Mouse (Mus musculus): ENCODE data around the gene Exog. TPM values are rescaled to one million over a fixed set of nuclear protein-coding genes. Genes with fewer than 3 reads are reported as not detected.

Gene Exog
- polyA plus RNA-seq, 1 experiment from 2014 or later = 27.8 TPM

- Histone ChIP-seq H3K4me2 (replicated peaks; ENCODE audit: low read depth, low read length) (no peak overlapping the region), H3K4me3 (ENCODE audit: low read length) (no peak overlapping the region), H3K9me3 (ENCODE audit: control insufficient read depth, low read length) (peaks cover 5% of the 10 kb centered on the region; the same call in 1 of the 2 replicates), H3K9ac (ENCODE audit: low read depth, low read length) (no peak overlapping the region), H3K4me1 (ENCODE audit: control insufficient read depth, insufficient read depth, low read length) (no peaks in the 10 kb centered on the region), H3K36me3 (ENCODE audit: control insufficient read depth, insufficient read depth, low read length) (no peaks in the 10 kb centered on the region), H3K27me3 (ENCODE audit: control insufficient read depth, insufficient read depth, low read length) (no peaks in the 10 kb centered on the region), H3K27ac (ENCODE audit: low read depth, low read length) (no peak overlapping the region)
- ATAC-seq (ENCODE audit: low FRiP score, low TSS enrichment) = no peak
- 55% methylated on average over 6 of the region's 6 CpGs for WGBS
Observed at GRCm38 (mm10) chr9:119510902-119511301, 66.2 kb downstream of the Exog start.

GRCm38 (mm10) chr9:119512993-119513392 lies 68.2 kb downstream of the Exog start:
- no peaks in the 10 kb centered on the region for H3K9me3 ChIP-seq (ENCODE audit: control insufficient read depth, low read length)
- no peaks in the 10 kb centered on the region for H3K27me3 ChIP-seq (ENCODE audit: control insufficient read depth, insufficient read depth, low read length)
- no peak overlapping the region for H3K27ac ChIP-seq (ENCODE audit: low read depth, low read length)
- no peak overlapping the region for H3K4me3 ChIP-seq (ENCODE audit: low read length)
- no peaks in the 10 kb centered on the region for H3K36me3 ChIP-seq (ENCODE audit: control insufficient read depth, insufficient read depth, low read length)
- H3K9ac ChIP-seq (ENCODE audit: low read depth, low read length) = no peak overlapping the region
- 0 out of 2 replicates have a peak, but pooled peaks cover 5% of the 10 kb centered on the region for H3K4me1 ChIP-seq (ENCODE audit: control insufficient read depth, insufficient read depth, low read length)
- 86% methylated on average over 9 of the region's 9 CpGs for WGBS
- ATAC-seq (ENCODE audit: low FRiP score, low TSS enrichment) = no peak
- no peak overlapping the region for H3K4me2 ChIP-seq (replicated peaks; ENCODE audit: low read depth, low read length)

GRCm38 (mm10) chr9:119513816-119514215 lies 69.1 kb downstream of the Exog start:
- H3K4me2 ChIP-seq (replicated peaks; ENCODE audit: low read depth, low read length) = no peak overlapping the region
- no peak overlapping the region for H3K27ac ChIP-seq (ENCODE audit: low read depth, low read length)
- no peak overlapping the region for H3K4me3 ChIP-seq (ENCODE audit: low read length)
- no peak for ATAC-seq (ENCODE audit: low FRiP score, low TSS enrichment)
- H3K36me3 ChIP-seq (ENCODE audit: control insufficient read depth, insufficient read depth, low read length) = no peaks in the 10 kb centered on the region
- H3K27me3 ChIP-seq (ENCODE audit: control insufficient read depth, insufficient read depth, low read length) = no peaks in the 10 kb centered on the region
- 0 out of 2 replicates have a peak, but pooled peaks cover 5% of the 10 kb centered on the region for H3K4me1 ChIP-seq (ENCODE audit: control insufficient read depth, insufficient read depth, low read length)
- 82% methylated on average over 8 of the region's 8 CpGs for WGBS
- H3K9ac ChIP-seq (ENCODE audit: low read depth, low read length) = no peak overlapping the region
- no peaks in the 10 kb centered on the region for H3K9me3 ChIP-seq (ENCODE audit: control insufficient read depth, low read length)

GRCm38 (mm10) chr9:119514986-119515385 lies 70.2 kb downstream of the Exog start:
- Histone ChIP-seq H3K4me1 (ENCODE audit: control insufficient read depth, insufficient read depth, low read length) (peaks cover 5% of the 10 kb centered on the region; the same call in 1 of the 2 replicates), H3K9me3 (ENCODE audit: control insufficient read depth, low read length) (no peaks in the 10 kb centered on the region), H3K36me3 (ENCODE audit: control insufficient read depth, insufficient read depth, low read length) (no peaks in the 10 kb centered on the region), H3K4me2 (replicated peaks; ENCODE audit: low read depth, low read length) (no peak overlapping the region), H3K27me3 (ENCODE audit: control insufficient read depth, insufficient read depth, low read length) (no peaks in the 10 kb centered on the region), H3K9ac (ENCODE audit: low read depth, low read length) (no peak overlapping the region), H3K4me3 (ENCODE audit: low read length) (no peak overlapping the region), H3K27ac (ENCODE audit: low read depth, low read length) (no peak overlapping the region)
- 86% methylated on average over 8 of the region's 8 CpGs for WGBS
- no peak for ATAC-seq (ENCODE audit: low FRiP score, low TSS enrichment)

Other genes with a start within 250 kb of the Exog start
- 0.44 and 0.93 TPM in 2 replicates for gene Slc22a13, start 235.8 kb upstream of the Exog start, polyA plus RNA-seq (2014; fragmentation: Nextera tagmentation; extraction: Ambion mirVana)
- 11.9 and 18.9 TPM in 2 replicates for gene Oxsr1, start 122.5 kb upstream of the Exog start, polyA plus RNA-seq (2014; fragmentation: Nextera tagmentation; extraction: Ambion mirVana)
- 74.5 and 87.7 TPM in 2 replicates for gene Acaa1a, start 105.3 kb upstream of the Exog start, polyA plus RNA-seq (2014; fragmentation: Nextera tagmentation; extraction: Ambion mirVana)
- gene Myd88, start 103.5 kb upstream of the Exog start, polyA plus RNA-seq (2014; fragmentation: Nextera tagmentation; extraction: Ambion mirVana) = 17.5 and 21.3 TPM in 2 replicates
- 7.2 and 17.9 TPM in 2 replicates for gene Xylb, start 87.6 kb upstream of the Exog start, polyA plus RNA-seq (2014; fragmentation: Nextera tagmentation; extraction: Ambion mirVana)
- gene Slc22a14, start 79.4 kb upstream of the Exog start, polyA plus RNA-seq (2014; fragmentation: Nextera tagmentation; extraction: Ambion mirVana) = not detected in 2 replicates
- 57.4 and 67.0 TPM in 2 replicates for gene Acvr2b, start 42.8 kb upstream of the Exog start, polyA plus RNA-seq (2014; fragmentation: Nextera tagmentation; extraction: Ambion mirVana)
- 0.03 and 0.27 TPM in 2 replicates for gene Scn5a, start 134.1 kb downstream of the Exog start, polyA plus RNA-seq (2014; fragmentation: Nextera tagmentation; extraction: Ambion mirVana)